Mouse (Mus musculus) leukemia stem cell, adult 10-12 weeks (primary cell): ENCODE data around the gene Gm21981. TPM values are rescaled to one million over a fixed set of nuclear protein-coding genes. Genes with fewer than 3 reads are reported as not detected.

ENCODE experiments used
- polyA plus RNA-seq: library from polyadenylated mRNA; stranded (reverse); fragments of >175 nt; gene quantifications from 2 replicates; pipeline ENCODE4 v1.2.3, GENCODE M21; 2012; ENCODE audit warnings: low replicate concordance

Gm21981 gene
- 0.21 TPM in 1 of 2 replicates, not detected in the other for polyA plus RNA-seq

DNA sequence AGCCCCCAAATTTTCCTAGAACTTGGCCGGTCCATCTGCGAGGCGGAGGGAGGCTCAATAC is at the start of gene Gm21981:
Gene Gm21981 (minus strand): TSS at position 14 of the 61 bp plus-strand sequence.

DNA sequence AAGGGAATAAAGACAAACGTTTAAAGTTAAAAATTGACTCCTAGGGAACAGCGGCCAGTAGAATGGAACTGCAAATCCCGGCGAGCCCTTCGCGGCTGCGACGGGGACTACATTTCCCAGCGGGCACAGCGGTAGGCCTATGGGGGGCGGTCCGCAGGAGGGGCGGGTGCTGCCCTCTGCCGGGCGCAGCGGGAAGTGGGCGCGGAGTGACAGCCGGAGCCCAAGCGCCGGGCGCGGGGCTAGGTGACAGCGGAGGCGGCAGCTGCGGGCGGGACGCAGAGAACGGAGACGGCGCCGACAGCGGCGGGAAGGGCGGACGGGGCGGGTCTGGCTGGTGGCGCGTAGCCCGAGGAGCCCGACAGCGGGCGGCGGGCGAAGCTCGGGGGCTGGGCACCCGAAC is 42.6 kb upstream of the Gm21981 start, which contains the start of gene Tfeb:
Gene Tfeb (plus strand): TSS at position 175 of the 400 bp plus-strand sequence.

GRCm38 (mm10) chr17:47726566-47726965 is 32.3 kb upstream of the Gm21981 start, which contains the start of gene Pgc:
TSS of gene Pgc (plus strand) at chr17:47726842.

DNA sequence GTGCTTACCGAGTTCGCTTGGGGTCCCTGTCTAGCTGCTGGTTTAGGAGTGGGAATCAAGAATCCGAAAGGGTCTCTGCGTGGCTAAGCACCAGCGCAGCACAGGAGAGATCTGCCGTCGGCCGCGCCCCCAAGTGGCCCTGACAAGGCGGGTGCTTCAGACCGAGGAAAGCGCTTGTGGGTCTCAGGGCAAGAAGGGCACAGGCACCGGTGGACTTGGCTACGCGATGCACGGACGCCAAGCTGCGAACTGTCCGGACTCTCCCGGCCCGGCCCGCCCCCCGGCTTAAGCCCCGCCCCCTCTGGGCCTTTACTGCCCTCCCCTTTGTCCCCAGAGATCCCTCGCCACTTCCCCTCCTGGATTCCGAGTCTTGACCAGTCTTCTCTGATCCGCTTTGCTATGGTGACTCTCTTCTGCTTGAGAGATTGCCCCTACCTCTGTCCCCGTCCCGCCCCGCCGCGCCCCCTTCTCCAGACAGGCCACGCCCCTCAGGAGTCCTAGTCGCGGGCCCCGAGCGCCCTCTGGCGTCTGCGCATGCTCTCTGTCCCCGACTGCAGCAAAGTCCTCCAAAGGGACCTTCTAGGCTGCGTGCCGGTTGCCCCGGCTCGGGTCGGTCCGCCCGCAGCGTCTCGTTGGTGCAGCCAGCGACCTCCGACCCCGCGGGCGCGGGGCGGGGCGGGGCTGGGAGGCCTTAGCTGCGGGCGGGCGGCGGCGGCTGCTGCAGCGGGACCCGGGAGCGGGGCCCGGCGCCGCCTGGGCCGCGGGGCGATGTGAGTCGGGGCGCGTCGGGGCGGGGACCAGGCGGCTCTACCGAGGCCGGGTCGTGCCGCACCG is 465 bp upstream of the Gm21981 start, which contains the start of gene Prickle4:
Gene Prickle4 (minus strand): TSS at position 234 of the 834 bp plus-strand sequence.

GRCm38 (mm10) chr17:47688608-47689575 is 5.4 kb downstream of the Gm21981 start, which contains the start of gene Frs3:
TSS of gene Frs3 (plus strand) at chr17:47689030.

GRCm38 (mm10) chr17:47688344-47688607 is 6.0 kb downstream of the Gm21981 start, which contains the start of gene Tomm6:
TSS of gene Tomm6 (minus strand) at chr17:47688386.

Other genes with a start within 250 kb of the Gm21981 start
- 28.5 and 31.0 TPM in 2 replicates for gene Taf8, start 192.2 kb downstream of the Gm21981 start, polyA plus RNA-seq
- 391 and 612 TPM in 2 replicates for gene Ccnd3, start 189.4 kb downstream of the Gm21981 start, polyA plus RNA-seq
- 43.6 and 59.9 TPM in 2 replicates for gene Bysl, start 83.0 kb downstream of the Gm21981 start, polyA plus RNA-seq
- 1.4 and 7.2 TPM in 2 replicates for gene Med20, start 82.9 kb downstream of the Gm21981 start, polyA plus RNA-seq
- 0.14 TPM in 1 of 2 replicates, not detected in the other for gene Gm20517, start 82.9 kb downstream of the Gm21981 start, polyA plus RNA-seq
- 27.1 and 34.3 TPM in 2 replicates for gene Usp49, start 63.8 kb downstream of the Gm21981 start, polyA plus RNA-seq
- gene Tomm6, start 6.1 kb downstream of the Gm21981 start, polyA plus RNA-seq, result 55.9 and 90.9 TPM in 2 replicates
- gene Frs3, start 5.4 kb downstream of the Gm21981 start, polyA plus RNA-seq, result 2.4 and 5.0 TPM in 2 replicates
- 0.97 and 1.7 TPM in 2 replicates for gene Prickle4, start 281 bp upstream of the Gm21981 start, polyA plus RNA-seq
- gene Pgc, start 32.4 kb upstream of the Gm21981 start, polyA plus RNA-seq, result not detected in 2 replicates
- 90.8 and 139 TPM in 2 replicates for gene Tfeb, start 42.6 kb upstream of the Gm21981 start, polyA plus RNA-seq
- 1.0 and 1.4 TPM in 2 replicates for gene Mdfi, start 140.2 kb upstream of the Gm21981 start, polyA plus RNA-seq
- gene Foxp4, start 230.2 kb upstream of the Gm21981 start, polyA plus RNA-seq, result 121 and 191 TPM in 2 replicates